Mouse (Mus musculus) monocyte, adult 2 months (primary cell): ENCODE measurements at regions not wholly inside any gene's neighbourhood (a gene's known extent, or its start where the extent isn't known, plus 50 kb on each side); places are given as distances from the start of the nearest gene placed in this dataset.
"Not testable (repeated sequence)": the region's sequence is repeated elsewhere in the genome, so short reads cannot be mapped to it uniquely, and the experiment has no call there.

Source experiments
- DNase-seq, 2 experiments: peaks; one replicate each; pipeline ENCODE4 v3.0.0; 2022; ENCODE audit warnings: low spot score in 2 of 2, low read depth in 1 of 2

- DNase-seq = no peak
Measured at GRCm38 (mm10) chr1:136680173-136680572, 55.5 kb downstream of the Zfp281 start.

- not testable (repeated sequence) for DNase-seq
Measured at GRCm38 (mm10) chr1:136682311-136682710, 57.6 kb downstream of the Zfp281 start.

- no peak for DNase-seq
Measured at GRCm38 (mm10) chr1:136683061-136683531, 58.4 kb downstream of the Zfp281 start.

GRCm38 (mm10) chr1:136683561-136684131 lies 58.9 kb downstream of the Zfp281 start:
- DNase-seq = peak in 1 of 2 experiments; percentile 27

- no peak for DNase-seq
Measured at GRCm38 (mm10) chr1:136684481-136684880, 59.8 kb downstream of the Zfp281 start.

GRCm38 (mm10) chr1:136685191-136686060 lies 60.7 kb downstream of the Zfp281 start:
- DNase-seq = peak; percentile 27 to 58

- DNase-seq = no peak
Measured at GRCm38 (mm10) chr1:136686467-136686866, 61.8 kb downstream of the Zfp281 start.

- DNase-seq = no peak
Measured at GRCm38 (mm10) chr1:136690068-136690467, 65.4 kb downstream of the Zfp281 start.

GRCm38 (mm10) chr1:136693421-136693820 lies 68.7 kb downstream of the Zfp281 start:
- no peak for DNase-seq

GRCm38 (mm10) chr1:136694983-136695382 lies 70.3 kb downstream of the Zfp281 start:
- no peak for DNase-seq

- no peak for DNase-seq
Measured at GRCm38 (mm10) chr1:136696077-136696641, 71.5 kb downstream of the Zfp281 start.

GRCm38 (mm10) chr1:136698454-136699152 lies 73.9 kb downstream of the Zfp281 start:
- no peak for DNase-seq

- no peak for DNase-seq
Measured at GRCm38 (mm10) chr1:136699153-136699524, 74.4 kb downstream of the Zfp281 start.

- no peak for DNase-seq
Measured at GRCm38 (mm10) chr1:136699571-136699970, 74.9 kb downstream of the Zfp281 start.

- no peak for DNase-seq
Measured at GRCm38 (mm10) chr1:136704139-136704538, 79.4 kb downstream of the Zfp281 start.

GRCm38 (mm10) chr1:136706509-136706908 lies 81.8 kb downstream of the Zfp281 start:
- DNase-seq = no peak

- DNase-seq = peak in 1 of 2 experiments; percentile 19
Measured at GRCm38 (mm10) chr1:136707394-136707793, 82.7 kb downstream of the Zfp281 start.

- no peak for DNase-seq
Measured at GRCm38 (mm10) chr1:136707866-136708265, 83.2 kb downstream of the Zfp281 start.

GRCm38 (mm10) chr1:136710196-136710595 lies 85.5 kb downstream of the Zfp281 start:
- no peak for DNase-seq

- no peak for DNase-seq
Measured at GRCm38 (mm10) chr1:136711243-136711642, 86.5 kb downstream of the Zfp281 start.

- DNase-seq = no peak
Measured at GRCm38 (mm10) chr1:136714077-136714476, 89.4 kb downstream of the Zfp281 start.
